Mouse (Mus musculus) mouse embryonic stem cell (cell line): ENCODE data around the gene Dbt.
"Not testable (repeated sequence)": the region's sequence is repeated elsewhere in the genome, so short reads cannot be mapped to it uniquely, and the experiment has no call there.

ENCODE experiments used
- in situ Hi-C, 2 experiments: fragments of 300-500 bp; cut with MboI; formaldehyde crosslinking; loops; 1 replicate in 1 of 2; 3 replicates in 1 of 2; pipeline ENCODE4 v1.14.3; 2019 to 2020; ENCODE audit warnings: low sequenced_read_pairs in 2 of 2, low pct_unique_long_range_greater_than_20kb in 1 of 2, mixed read lengths in 1 of 2; ENCODE audit not compliant: unreplicated experiment in 1 of 2

Dbt gene

GRCm38 (mm10) chr3:116529741-116530140, 16.9 kb downstream of the Dbt start:
- in situ Hi-C loops = no loop called here

- in situ Hi-C loops = no loop called here
These were observed 18.0 kb downstream of the Dbt start for GRCm38 (mm10) chr3:116530826-116531225.

GRCm38 (mm10) chr3:116536428-116537199, 23.7 kb downstream of the Dbt start:
- in situ Hi-C loops = no loop called here

- in situ Hi-C loops = no loop called here
These were observed 24.3 kb downstream of the Dbt start for GRCm38 (mm10) chr3:116537200-116537573.

GRCm38 (mm10) chr3:116542070-116542469, 29.2 kb downstream of the Dbt start:
- in situ Hi-C loops = no loop called here

- in situ Hi-C loops = no loop called here
These were observed 29.7 kb downstream of the Dbt start for GRCm38 (mm10) chr3:116542532-116542931.

GRCm38 (mm10) chr3:116547430-116547829, 34.6 kb downstream of the Dbt start:
- in situ Hi-C loops = no loop called here

- in situ Hi-C loops = no loop called here
These were observed 38.5 kb downstream of the Dbt start for GRCm38 (mm10) chr3:116551362-116551761.

GRCm38 (mm10) chr3:116561315-116561714, 48.4 kb downstream of the Dbt start:
- in situ Hi-C loops = not testable (repeated sequence)

- in situ Hi-C loops = no loop called here
These were observed 49.7 kb downstream of the Dbt start, which contains the start of gene Lrrc39 for GRCm38 (mm10) chr3:116562408-116563094. TSS of gene Lrrc39 (plus strand) at chr3:116562973.

GRCm38 (mm10) chr3:116563095-116563492, 50.2 kb downstream of the Dbt start:
- in situ Hi-C loops = no loop called here

- in situ Hi-C loops = no loop called here
These were observed 57.8 kb downstream of the Dbt start for GRCm38 (mm10) chr3:116570628-116571027.

GRCm38 (mm10) chr3:116577286-116577685, 64.4 kb downstream of the Dbt start:
- in situ Hi-C loops = loop anchor here (25.0 kb wide), 1 partner anchor 240 kb away; no protein-coding TSS in a partner anchor

GRCm38 (mm10) chr3:116582201-116582600, 69.3 kb downstream of the Dbt start:
- in situ Hi-C loops = loop anchor here (25.0 kb wide), 1 partner anchor 245 kb away; no protein-coding TSS in a partner anchor

- in situ Hi-C loops = loop anchor here (25.0 kb wide), 1 partner anchor 257 kb away; no protein-coding TSS in a partner anchor
These were observed 81.3 kb downstream of the Dbt start for GRCm38 (mm10) chr3:116594076-116594727.

- in situ Hi-C loops = loop anchor here (25.0 kb wide), 1 partner anchor 258 kb away; no protein-coding TSS in a partner anchor
These were observed 82.1 kb downstream of the Dbt start, which contains the start of gene Sass6 for GRCm38 (mm10) chr3:116594728-116595602. TSS of gene Sass6 (plus strand) at chr3:116594982.

GRCm38 (mm10) chr3:116595603-116595991, 82.7 kb downstream of the Dbt start:
- in situ Hi-C loops = loop anchor here (25.0 kb wide), 1 partner anchor 258 kb away; no protein-coding TSS in a partner anchor
